13 mouse cellular contexts compared by ENCODE assay signal in the genomic region with DNA sequence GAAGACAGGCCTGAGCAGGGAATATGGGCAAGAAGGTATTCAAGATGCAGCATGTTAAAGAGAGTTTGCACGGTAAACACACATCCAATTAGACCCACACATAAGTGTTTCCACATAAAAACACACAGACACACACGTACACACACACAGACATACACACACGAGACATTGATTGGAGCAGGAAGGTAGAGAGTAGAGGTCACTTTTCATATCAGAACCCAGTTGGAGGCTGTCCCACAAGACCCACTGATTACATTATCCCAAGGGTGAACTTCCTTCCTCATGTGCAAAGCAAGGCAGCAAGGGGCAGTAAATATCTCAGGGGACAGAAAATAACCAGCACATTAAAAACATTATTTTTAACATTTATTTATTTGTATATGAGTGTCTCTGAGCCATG.
"Had no signal": no experiment of that assay in that cellular context is flagged by ENCODE, and none has a peak within 500 bp of the region (broad histone marks: within the 10 kb centered on the region; RNA-seq: fewer than 3 reads in every experiment).

No protein-coding gene starts in this region.

- H3K4me2 ChIP-seq: heart, embryonic 11.5 days; hindbrain, embryonic 13.5 days; hindbrain, embryonic 15.5 days; intestine, embryonic 15.5 days; limb, embryonic 12.5 days had no signal

- H3K27me3 ChIP-seq: heart, embryonic 13.5 days; heart, embryonic 15.5 days; hindbrain, embryonic 13.5 days; hindbrain, embryonic 15.5 days; intestine, embryonic 15.5 days; limb, embryonic 12.5 days had no signal

- H3K27ac ChIP-seq: heart, adult 2 months; heart, embryonic 13.5 days; heart, embryonic 15.5 days; hindbrain, embryonic 13.5 days; hindbrain, embryonic 15.5 days; hindbrain, postnatal 0 days; intestine, embryonic 15.5 days; layer of hippocampus, adult 2 months; left cerebral cortex, adult 2 months; limb, embryonic 10.5 days; limb, embryonic 12.5 days had no signal

- H3K4me3 ChIP-seq: heart, adult 2 months; heart, embryonic 13.5 days; heart, embryonic 15.5 days; hindbrain, embryonic 13.5 days; hindbrain, embryonic 15.5 days; intestine, embryonic 15.5 days; layer of hippocampus, adult 2 months; left cerebral cortex, adult 2 months; limb, embryonic 10.5 days; limb, embryonic 12.5 days had no signal

- H3K9me3 ChIP-seq: heart, embryonic 13.5 days; heart, embryonic 15.5 days; hindbrain, embryonic 13.5 days; hindbrain, embryonic 15.5 days; intestine, embryonic 15.5 days; limb, embryonic 10.5 days; limb, embryonic 12.5 days had no signal

- H3K9ac ChIP-seq: heart, embryonic 13.5 days; heart, embryonic 15.5 days; hindbrain, embryonic 13.5 days; hindbrain, embryonic 15.5 days; intestine, embryonic 15.5 days; limb, embryonic 12.5 days had no signal

- H3K36me3 ChIP-seq: heart, embryonic 13.5 days; heart, embryonic 15.5 days; hindbrain, embryonic 13.5 days; hindbrain, embryonic 15.5 days; intestine, embryonic 15.5 days; limb, embryonic 10.5 days; limb, embryonic 12.5 days had no signal

- ATAC-seq: hindbrain, postnatal 0 days; intestine, embryonic 15.5 days; intestine, postnatal 0 days had no signal

- H3K4me1 ChIP-seq: heart, embryonic 13.5 days; hindbrain, embryonic 13.5 days; hindbrain, embryonic 15.5 days; intestine, embryonic 15.5 days had no signal
